10 mouse cellular contexts compared by ENCODE assay signal in genomic region chr1:133915723-133916355, GRCm38 (mm10). TPM values are rescaled to one million over a fixed set of nuclear protein-coding genes. Genes with fewer than 3 reads are reported as not detected.
DNase-seq lines count a peak whose midpoint lies in the region; ATAC-seq and TF ChIP-seq lines count a peak whose summit lies in the region.
"Had no signal": no experiment of that assay in that cellular context is flagged by ENCODE, and none has a peak within 500 bp of the region (broad histone marks: within the 10 kb centered on the region; RNA-seq: fewer than 3 reads in every experiment).

No protein-coding gene starts in this region.

- H3K27me3 ChIP-seq in heart, adult 2 months (ENCODE audit: control insufficient read depth, insufficient read depth, low read length), result no peaks in the 10 kb centered on the region
- no peaks in the 10 kb centered on the region for H3K27me3 ChIP-seq in kidney, postnatal 0 days (ENCODE audit: insufficient read depth, low read length)
- H3K27me3 ChIP-seq in neural tube, embryonic 14.5 days (ENCODE audit: control insufficient read depth, insufficient read depth, low read length), result no peaks in the 10 kb centered on the region
- H3K27me3 ChIP-seq: embryonic facial prominence, embryonic 12.5 days had no signal

- intact Hi-C loops in heart, adult 2 months (cut with DNase I), result loop anchor here (5.0 kb wide), 1 partner anchor 784 kb away; the partner anchor contains the start of gene Ppp1r15b

- H3K36me3 ChIP-seq in heart, adult 2 months (ENCODE audit: control insufficient read depth, insufficient read depth, low read length), result peaks cover 3% of the 10 kb centered on the region
- H3K36me3 ChIP-seq in kidney, postnatal 0 days (ENCODE audit: insufficient read depth, low read length), result no peaks in the 10 kb centered on the region
- no peaks in the 10 kb centered on the region for H3K36me3 ChIP-seq in neural tube, embryonic 14.5 days (ENCODE audit: control insufficient read depth, insufficient read depth, low read length)
- H3K36me3 ChIP-seq: embryonic facial prominence, embryonic 12.5 days had no signal

- TF ChIP-seq CTCF in heart, adult 2 months (IDR thresholded peaks at IDR 0.05), result no peak
- TF ChIP-seq CTCF in kidney, postnatal 0 days (IDR thresholded peaks at IDR 0.05; ENCODE audit: low read depth), result no peak

- DNase-seq in layer of hippocampus, adult 11-12 months (ENCODE audit: low spot score), result peak; percentile 61
- DNase-seq in layer of hippocampus, adult 9-10 months (ENCODE audit: low spot score), result no peak
- peak; percentile 71 for DNase-seq in adrenal gland, adult 8-10 months
- DNase-seq in heart, adult 2 months, result peak; percentile 88
- peak; percentile 58 for DNase-seq in kidney, postnatal 0 days (ENCODE audit: low spot score)
- DNase-seq in cerebellum, adult 18-20 months, result no peak
- DNase-seq in T-cell, adult 2 months (ENCODE audit: low spot score), result no peak

- peaks cover 25% of the 10 kb centered on the region for H3K4me1 ChIP-seq in heart, adult 2 months (ENCODE audit: control insufficient read depth, insufficient read depth, low read length)
- H3K4me1 ChIP-seq in kidney, postnatal 0 days (replicated peaks; ENCODE audit: insufficient read depth, low read length), result peaks cover 7% of the 10 kb centered on the region; the same call in 1 of the 2 replicates
- peaks cover 8% of the 10 kb centered on the region; the same call in 1 of the 2 replicates for H3K4me1 ChIP-seq in neural tube, embryonic 14.5 days (ENCODE audit: control insufficient read depth, insufficient read depth, low read length)

- ATAC-seq in kidney, postnatal 0 days (replicated peaks; ENCODE audit: low FRiP score, low read depth), result no peak
- ATAC-seq in neural tube, embryonic 14.5 days (ENCODE audit: low read depth), result peak; percentile 39; the same call in 1 of the 2 replicates

- H3K79me2 ChIP-seq in heart, adult 2 months (replicated peaks; ENCODE audit: control insufficient read depth, insufficient read depth, low read length), result no peaks in the 10 kb centered on the region

- no peaks in the 10 kb centered on the region for H3K9me3 ChIP-seq in kidney, postnatal 0 days (replicated peaks; ENCODE audit: low read length)
- H3K9me3 ChIP-seq in neural tube, embryonic 14.5 days (ENCODE audit: control insufficient read depth, low read length), result no peaks in the 10 kb centered on the region
- H3K9me3 ChIP-seq: embryonic facial prominence, embryonic 12.5 days had no signal

- H3K9ac ChIP-seq in heart, adult 2 months (ENCODE audit: low read depth, low read length), result no peak overlapping the region
- H3K9ac ChIP-seq in kidney, postnatal 0 days (ENCODE audit: low read depth, low read length), result no peak overlapping the region
- H3K9ac ChIP-seq in neural tube, embryonic 14.5 days (replicated peaks; ENCODE audit: low read depth, low read length), result no peak overlapping the region
- H3K9ac ChIP-seq: embryonic facial prominence, embryonic 12.5 days had no signal

- TF ChIP-seq POLR2A in heart, adult 2 months (IDR thresholded peaks at IDR 0.05; ENCODE audit: insufficient read depth, low read depth, low read length), result no peak; the same call in 1 of the 2 replicates

- H3K4me2 ChIP-seq in kidney, postnatal 0 days (ENCODE audit: low read length), result no peak overlapping the region
- no peak overlapping the region for H3K4me2 ChIP-seq in neural tube, embryonic 14.5 days (ENCODE audit: low read depth, low read length)
- H3K4me2 ChIP-seq: embryonic facial prominence, embryonic 12.5 days had no signal

- H3K4me3 ChIP-seq in heart, adult 2 months, result no peak overlapping the region
- no peak overlapping the region for H3K4me3 ChIP-seq in kidney, postnatal 0 days (replicated peaks; ENCODE audit: low read depth, low read length)
- no peak overlapping the region for H3K4me3 ChIP-seq in neural tube, embryonic 14.5 days (ENCODE audit: low read depth, low read length)
- H3K4me3 ChIP-seq: embryonic facial prominence, embryonic 12.5 days had no signal

- peak; percentile 88; the same call in 1 of the 2 replicates for TF ChIP-seq EP300 in heart, adult 2 months (IDR thresholded peaks at IDR 0.05; ENCODE audit: insufficient read depth, low read depth, low read length)

- H3K27ac ChIP-seq in heart, adult 2 months, result peak overlapping the region; percentile 72
- H3K27ac ChIP-seq in kidney, postnatal 0 days, result no peak overlapping the region
- no peak overlapping the region for H3K27ac ChIP-seq in neural tube, embryonic 14.5 days (ENCODE audit: low read depth, low read length)
- H3K27ac ChIP-seq: embryonic facial prominence, embryonic 12.5 days had no signal

- 16% methylated on average over 8 of the region's 8 CpGs for WGBS in heart, adult 2 months
- 39% methylated on average over 8 of the region's 8 CpGs for WGBS in kidney, postnatal 0 days
- WGBS in neural tube, embryonic 14.5 days, result 67% methylated on average over 8 of the region's 8 CpGs

RNA-seq across cellular contexts. Expression of gene Prelp, which starts 5.4 kb away (rescaled TPM):
- total RNA-seq in adrenal gland, adult 8-10 months (2022), result 100 to 1,000 TPM in 1 of 4 experiments, 10 to 100 TPM in 3; 40.0 to 103 (median 53.5) TPM
- 10 to 100 TPM; 29.0 to 34.4 TPM for total RNA-seq in heart, adult 2 months (2021)
- polyA plus RNA-seq in heart, adult 2 months (2012; rRNA removed), result 52.1 and 58.5 TPM in 2 replicates
- polyA plus RNA-seq in kidney, postnatal 0 days (2015; fragmentation: Nextera tagmentation; extraction: Ambion mirVana), result 2.2 TPM in 2 replicates
- polyA plus RNA-seq in neural tube, embryonic 14.5 days (2014; fragmentation: Nextera tagmentation; extraction: Ambion mirVana), result 8.0 and 10.2 TPM in 2 replicates
- total RNA-seq: MEL had no signal

RNA-seq across cellular contexts. Expression of gene Optc, which starts 8.0 kb away (rescaled TPM):
- total RNA-seq in adrenal gland, adult 8-10 months (2022), result 1 to 10 TPM; 1.0 to 2.2 (median 1.4) TPM
- total RNA-seq in heart, adult 2 months (2021), result under 1 TPM; 0.34 to 0.36 TPM
- polyA plus RNA-seq in heart, adult 2 months (2012; rRNA removed), result 1.00 and 2.4 TPM in 2 replicates
- polyA plus RNA-seq in kidney, postnatal 0 days (2015; fragmentation: Nextera tagmentation; extraction: Ambion mirVana), result 0.39 and 0.40 TPM in 2 replicates
- 1.7 and 2.9 TPM in 2 replicates for polyA plus RNA-seq in neural tube, embryonic 14.5 days (2014; fragmentation: Nextera tagmentation; extraction: Ambion mirVana)

Comparison
In these comparisons a context has a peak if more than half of its experiments do, and no peak if none do; other contexts are left out.
1. DNase-seq: peak in layer of hippocampus, adult 11-12 months (single experiment), adrenal gland, adult 8-10 months (single experiment), heart, adult 2 months (2 of 2) and kidney, postnatal 0 days (single experiment); none in layer of hippocampus, adult 9-10 months (single experiment), cerebellum, adult 18-20 months (0 of 2) and T-cell, adult 2 months (single experiment).